Mouse (Mus musculus) heart, postnatal 10 days (tissue): Measurements from ENCODE around the gene Slco3a1. TPM values are rescaled to one million over a fixed set of nuclear protein-coding genes. Genes with fewer than 3 reads are reported as not detected.
"Not testable (repeated sequence)": the region's sequence is repeated elsewhere in the genome, so short reads cannot be mapped to it uniquely, and the experiment has no call there.

Experiments
- DNase-seq, 2 experiments: peaks; one replicate each; pipeline ENCODE4 v3.0.0; 2021
- intact Hi-C: fragments of 180-260 bp; cut with DNase I; formaldehyde crosslinking; loops from one replicate; pipeline ENCODE4 v1.15.1; 2025
- total RNA-seq, 2 experiments: library from RNA; stranded (reverse); gene quantifications; 2 replicates each; pipeline ENCODE4 v1.2.3; 2021

The Slco3a1 gene
- total RNA-seq, 2 experiments from 2014 or later = 49.2 to 58.1 TPM

- intact Hi-C loops, DNase-seq: not testable (repeated sequence)
Measured at GRCm38 (mm10) chr7:74407851-74408250, 146.7 kb downstream of the Slco3a1 start.

DNA sequence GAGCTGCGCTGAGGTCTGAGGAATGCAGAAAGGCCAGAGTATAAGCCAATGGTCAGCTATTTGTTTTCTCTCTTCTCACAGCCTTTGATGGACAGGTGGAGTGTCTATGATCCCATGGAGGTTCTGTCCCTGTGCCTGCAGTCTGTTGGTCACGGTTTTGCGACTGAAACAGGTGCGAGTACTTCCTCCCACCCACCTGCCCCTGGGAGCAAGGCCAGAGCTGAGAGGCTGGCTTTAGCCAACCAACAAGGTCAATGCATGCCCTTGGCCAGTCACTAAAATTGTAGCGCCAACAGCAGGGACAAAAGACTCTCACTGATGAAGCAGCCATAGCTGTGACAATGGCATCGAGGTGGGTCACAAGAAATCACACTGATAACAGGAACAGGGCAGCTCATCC lies 154.9 kb downstream of the Slco3a1 start:
- intact Hi-C loops = no loop called here

DNA sequence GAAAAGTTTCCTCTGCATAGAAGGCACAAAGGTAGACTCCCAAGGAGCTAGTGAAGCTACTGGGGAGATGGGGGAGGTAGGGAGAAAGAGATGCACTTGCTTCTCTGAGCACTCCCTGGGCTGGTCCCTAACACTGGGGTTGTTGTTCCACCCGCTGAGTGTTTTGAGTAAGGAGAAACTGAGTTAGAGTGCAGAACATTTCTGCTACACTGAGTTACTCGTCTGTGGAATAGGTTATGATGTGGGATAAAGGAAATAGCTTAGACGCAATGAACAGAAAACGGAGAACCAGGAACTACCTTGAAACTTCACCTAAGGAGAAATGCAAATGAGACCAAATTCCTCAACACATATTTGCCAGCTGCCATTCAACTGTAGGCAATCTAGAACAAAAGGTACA lies 155.4 kb downstream of the Slco3a1 start:
- intact Hi-C loops = no loop called here

More for the DNA sequence above, 154.9 kb downstream of the Slco3a1 start:
- DNase-seq = no peak

GRCm38 (mm10) chr7:74398326-74398725 lies 156.3 kb downstream of the Slco3a1 start:
- intact Hi-C loops = no loop called here
- DNase-seq = no peak

More for the DNA sequence above, 155.4 kb downstream of the Slco3a1 start:
- no peak for DNase-seq

DNA sequence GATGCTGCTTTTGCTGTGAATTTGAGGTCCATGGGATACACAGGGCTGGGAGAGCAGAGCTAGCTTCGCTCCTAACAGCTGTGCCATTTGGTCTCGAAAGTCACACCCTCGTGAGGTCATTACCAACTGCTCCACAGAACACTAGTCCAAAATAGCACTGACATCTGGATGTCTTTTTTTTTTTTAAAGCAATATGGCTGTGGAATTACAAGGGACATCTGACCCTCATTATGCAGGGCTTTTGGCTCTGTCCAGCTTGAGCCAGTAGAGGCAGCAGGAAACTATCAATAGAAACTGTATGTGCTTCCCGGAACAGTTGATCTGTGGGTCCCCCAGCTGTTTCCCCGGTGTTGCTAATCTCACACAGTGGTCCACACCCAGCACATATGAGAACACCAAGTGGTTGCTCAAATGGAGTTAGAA lies 163.1 kb downstream of the Slco3a1 start:
- intact Hi-C loops = no loop called here
- peak; percentile 55 to 61 for DNase-seq

GRCm38 (mm10) chr7:74389570-74389969 lies 165.0 kb downstream of the Slco3a1 start:
- intact Hi-C loops = no loop called here
- DNase-seq = no peak

DNA sequence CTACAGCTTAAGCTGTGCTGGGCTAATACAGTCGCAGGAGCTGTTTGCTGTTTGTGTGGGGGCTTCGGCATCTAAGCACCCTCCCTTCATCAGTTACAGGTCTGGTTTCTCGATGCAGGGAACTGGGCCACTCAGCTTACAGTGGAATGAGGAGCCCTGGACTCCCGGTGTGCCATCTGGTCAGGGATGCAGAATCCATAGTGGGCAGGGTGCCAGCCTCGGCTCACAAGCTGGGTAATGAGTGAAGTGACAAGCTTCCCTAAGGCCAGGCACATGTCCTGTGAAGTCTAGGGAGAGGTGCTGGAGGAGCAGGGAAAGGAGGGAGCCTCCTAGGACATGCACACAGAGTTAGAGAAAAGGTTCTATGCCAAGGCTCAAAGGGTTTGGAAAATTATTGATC lies 168.3 kb downstream of the Slco3a1 start:
- DNase-seq = peak; percentile 59 to 61
- intact Hi-C loops = no loop called here

DNA sequence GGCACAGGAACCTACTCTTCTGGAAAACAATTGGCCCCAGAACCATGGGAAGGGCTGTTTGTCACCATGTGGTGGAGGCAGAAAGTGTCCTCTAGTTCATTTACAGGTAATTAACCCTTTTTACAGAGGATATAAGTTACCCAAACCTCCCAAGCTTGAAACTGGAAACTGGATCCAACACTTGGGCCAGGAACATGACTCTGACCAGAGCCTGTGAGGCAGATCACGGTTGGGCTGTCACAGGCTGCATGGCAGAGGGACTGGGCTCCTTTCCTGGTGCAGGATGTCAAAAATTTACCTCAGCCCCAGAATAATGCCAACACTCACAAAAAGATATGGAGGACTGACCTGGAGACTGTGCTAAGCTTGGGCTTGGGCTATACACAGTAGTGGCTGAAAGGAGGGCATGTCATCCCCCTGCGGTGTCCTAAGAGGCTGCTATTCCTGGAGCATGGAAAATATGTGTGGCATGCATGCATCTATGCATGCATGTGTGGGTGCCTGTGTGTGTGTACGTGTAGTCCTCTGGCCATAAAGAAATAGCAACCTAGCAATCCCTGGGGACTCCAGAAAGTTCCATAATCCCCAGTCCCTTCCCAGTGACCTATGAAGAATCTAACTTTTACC lies 171.4 kb downstream of the Slco3a1 start:
- no peak for DNase-seq
- intact Hi-C loops = loop anchor here (1.0 kb wide), 1 partner anchor 39 kb away; no protein-coding TSS in a partner anchor

DNA sequence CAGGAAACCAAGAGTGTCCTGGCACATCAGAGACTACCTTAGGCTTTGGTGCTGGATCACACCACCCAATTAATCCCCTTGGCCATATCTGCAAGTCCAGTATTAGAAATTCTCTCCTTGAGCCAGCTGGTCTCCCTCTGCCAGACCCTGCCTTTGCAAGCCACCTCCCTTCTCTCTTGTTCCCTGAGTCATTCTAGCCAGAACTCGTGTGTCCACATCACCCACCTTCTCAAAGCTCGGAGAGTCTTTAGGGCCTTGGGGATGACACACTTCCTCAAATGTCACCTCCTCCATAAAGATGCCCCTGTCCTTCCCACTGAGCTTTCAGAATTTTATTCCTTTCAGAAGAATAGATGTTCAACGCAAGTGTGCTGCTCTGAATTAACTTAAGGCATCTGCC lies 172.3 kb downstream of the Slco3a1 start:
- DNase-seq = no peak
- intact Hi-C loops = no loop called here

- DNase-seq = peak; percentile 84 to 88
- intact Hi-C loops = no loop called here
Measured at GRCm38 (mm10) chr7:74381881-74382281, 172.7 kb downstream of the Slco3a1 start.

GRCm38 (mm10) chr7:74381051-74381450 lies 173.5 kb downstream of the Slco3a1 start:
- peak; percentile 29 to 60 for DNase-seq
- intact Hi-C loops = no loop called here

- DNase-seq = no peak
- intact Hi-C loops = loop anchor here (2.0 to 10.0 kb wide), 2 partner anchors 81 to 327 kb away; no protein-coding TSS in a partner anchor
Measured at GRCm38 (mm10) chr7:74377909-74378308, 176.7 kb downstream of the Slco3a1 start.

DNA sequence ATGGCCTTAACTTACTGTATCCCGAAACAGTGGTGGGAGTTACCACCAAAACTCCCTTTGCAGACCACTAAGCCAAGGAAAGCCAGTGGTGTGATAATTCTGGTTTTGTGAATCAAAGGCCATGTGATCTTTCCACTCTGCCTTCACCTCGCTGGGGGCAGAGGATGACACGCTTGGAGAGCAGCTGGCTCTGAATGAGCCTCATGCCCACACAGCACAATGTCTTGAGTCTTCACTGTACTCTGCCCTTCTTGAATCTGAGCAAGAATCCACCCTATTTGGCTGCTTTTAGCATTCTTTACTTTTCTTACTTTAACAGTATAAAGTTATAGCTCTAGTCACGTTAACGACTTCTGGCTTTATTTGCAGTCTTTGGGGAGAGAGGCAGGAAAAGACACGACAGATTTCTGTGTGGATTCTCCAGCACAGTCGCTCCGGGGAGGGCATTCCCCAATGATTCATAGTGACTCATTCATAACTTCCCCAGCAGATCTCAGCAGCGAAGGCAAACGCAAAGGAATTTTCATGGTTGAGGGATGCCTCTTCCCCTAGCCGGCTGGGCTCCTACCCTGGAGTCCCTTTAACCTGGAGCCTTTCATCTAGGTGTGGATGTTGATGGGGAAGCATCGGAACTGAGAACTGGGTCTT lies 178.1 kb downstream of the Slco3a1 start:
- peak; percentile 41 to 47 for DNase-seq
- intact Hi-C loops = loop anchor here (10.0 kb wide), 1 partner anchor 328 kb away; no protein-coding TSS in a partner anchor

GRCm38 (mm10) chr7:74375174-74375957 lies 179.2 kb downstream of the Slco3a1 start:
- no peak for DNase-seq
- intact Hi-C loops = loop anchor here (10.0 kb wide), 1 partner anchor 329 kb away; no protein-coding TSS in a partner anchor

DNA sequence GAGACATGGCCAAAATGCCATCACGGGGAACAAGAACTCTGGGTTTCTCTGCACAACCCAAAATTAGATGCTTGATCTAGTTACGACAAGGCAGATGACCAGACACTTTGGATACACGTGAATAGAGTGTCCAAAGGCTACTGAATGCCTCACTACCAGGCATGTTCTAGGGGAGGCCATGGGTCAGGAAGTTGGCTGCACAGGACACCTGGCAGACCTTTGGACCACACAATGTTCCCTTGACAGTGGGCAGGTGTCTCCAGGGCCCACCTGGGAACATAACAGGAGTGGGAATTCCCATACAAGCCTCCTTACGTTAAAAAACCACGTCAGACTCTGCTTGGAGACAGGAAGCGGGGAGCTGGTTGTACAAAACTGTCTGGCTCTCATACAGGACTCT lies 181.5 kb downstream of the Slco3a1 start:
- no peak for DNase-seq

GRCm38 (mm10) chr7:74372141-74372582 lies 182.4 kb downstream of the Slco3a1 start:
- intact Hi-C loops = loop anchor here (5.0 to 10.0 kb wide), 3 partner anchors 333 to 995 kb away; no protein-coding TSS in a partner anchor
- DNase-seq = no peak

More for the DNA sequence above, 181.5 kb downstream of the Slco3a1 start:
- intact Hi-C loops = loop anchor here (5.0 to 10.0 kb wide), 3 partner anchors 332 to 994 kb away; no protein-coding TSS in a partner anchor

- intact Hi-C loops = loop anchor here (1.0 to 10.0 kb wide), 5 partner anchors 183 to 996 kb away; partner anchors contain the start of gene Slco3a1
- DNase-seq = no peak
Measured at GRCm38 (mm10) chr7:74371656-74372055, 182.9 kb downstream of the Slco3a1 start.

- intact Hi-C loops = loop anchor here (1.0 to 10.0 kb wide), 5 partner anchors 184 to 996 kb away; partner anchors contain the start of gene Slco3a1
Measured at GRCm38 (mm10) chr7:74371208-74371607, 183.4 kb downstream of the Slco3a1 start.

GRCm38 (mm10) chr7:74369657-74370056 lies 184.9 kb downstream of the Slco3a1 start:
- peak; percentile 40 to 72 for DNase-seq
- intact Hi-C loops = loop anchor here (2.0 to 10.0 kb wide), 5 partner anchors 185 to 998 kb away; partner anchors contain the start of gene Slco3a1

More at GRCm38 (mm10) chr7:74371208-74371607, 183.4 kb downstream of the Slco3a1 start:
- DNase-seq = peak; percentile 60 to 73

DNA sequence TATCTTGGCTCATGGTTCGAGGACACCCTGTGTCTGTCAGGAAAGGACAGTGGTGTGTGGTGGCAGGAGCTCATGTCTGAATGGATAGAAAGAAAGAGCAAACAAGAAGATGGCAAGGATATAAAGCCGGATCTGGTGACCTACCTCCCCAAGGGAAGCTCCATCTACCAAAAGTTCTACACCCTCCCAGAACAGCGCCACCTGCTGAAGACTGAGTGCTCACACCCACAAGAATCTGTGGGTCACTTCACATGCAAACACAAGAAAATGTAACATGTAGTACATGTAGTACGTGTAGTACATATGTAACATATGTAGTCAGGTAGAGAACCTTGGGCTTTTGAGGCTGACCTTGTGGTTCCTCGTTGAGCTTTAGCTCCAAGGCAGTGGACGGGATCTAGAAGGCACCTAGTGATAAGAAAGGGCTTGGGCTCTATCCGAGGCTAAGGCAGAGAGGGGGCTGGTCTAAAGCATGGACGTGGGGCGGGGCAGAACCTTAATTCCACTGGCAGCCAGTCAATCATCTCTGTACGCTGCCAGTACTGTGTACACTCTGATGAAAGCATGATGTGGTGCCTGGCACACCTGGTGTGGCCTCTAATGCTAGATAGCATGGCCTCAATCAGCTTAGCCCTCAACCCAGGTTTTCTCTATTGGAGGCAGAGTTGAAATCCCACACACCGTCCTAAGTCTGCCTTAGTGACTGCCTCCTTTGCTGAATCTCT lies 186.2 kb downstream of the Slco3a1 start:
- intact Hi-C loops = loop anchor here (10.0 kb wide), 1 partner anchor 556 kb away; no protein-coding TSS in a partner anchor
- DNase-seq = no peak
